Mouse (Mus musculus): ENCODE measurements around the gene Eif2a. TPM values are rescaled to one million over a fixed set of nuclear protein-coding genes. Genes with fewer than 3 reads are reported as not detected.

Eif2a gene
- total and polyA plus RNA-seq, 2 experiments from 2014 or later, result 29.1 to 50.9 TPM

GRCm38 (mm10) chr3:58511581-58511980, 14.0 kb upstream of the Eif2a start:
- Histone ChIP-seq H3K4me3 (ENCODE audit: low read depth, low read length) (no peak overlapping the region), H3K9ac (replicated peaks; ENCODE audit: low read length, poor library complexity, severe bottlenecking) (no peak overlapping the region), H3K4me2 (ENCODE audit: low read depth, low read length, poor library complexity, severe bottlenecking) (no peak overlapping the region), H3K9me3 (ENCODE audit: low read length) (no peaks in the 10 kb centered on the region), H3K27me3 (ENCODE audit: insufficient read depth, low read length) (no peaks in the 10 kb centered on the region), H3K27ac (ENCODE audit: low read depth, low read length) (no peak overlapping the region), H3K36me3 (ENCODE audit: insufficient read depth, low read length) (no peaks in the 10 kb centered on the region), H3K4me1 (ENCODE audit: insufficient read depth, low read length) (no peaks in the 10 kb centered on the region)
- no peak for ATAC-seq (ENCODE audit: low FRiP score)
- TF ChIP-seq CTCF (IDR thresholded peaks at IDR 0.05), result peak; percentile 28; the same call in 1 of the 2 replicates
- DNase-seq (ENCODE audit: low spot score), result no peak

GRCm38 (mm10) chr3:58512740-58513139, 12.9 kb upstream of the Eif2a start:
- Histone ChIP-seq H3K4me1 (ENCODE audit: insufficient read depth, low read length) (no peaks in the 10 kb centered on the region), H3K27ac (ENCODE audit: low read depth, low read length) (no peak overlapping the region), H3K27me3 (ENCODE audit: insufficient read depth, low read length) (no peaks in the 10 kb centered on the region), H3K9me3 (ENCODE audit: low read length) (no peaks in the 10 kb centered on the region), H3K9ac (replicated peaks; ENCODE audit: low read length, poor library complexity, severe bottlenecking) (no peak overlapping the region), H3K4me2 (ENCODE audit: low read depth, low read length, poor library complexity, severe bottlenecking) (no peak overlapping the region), H3K36me3 (ENCODE audit: insufficient read depth, low read length) (no peaks in the 10 kb centered on the region), H3K4me3 (ENCODE audit: low read depth, low read length) (no peak overlapping the region)
- ATAC-seq (ENCODE audit: low FRiP score), result no peak
- WGBS, result 86% methylated on average over 3 of the region's 3 CpGs
- no peak for TF ChIP-seq CTCF (IDR thresholded peaks at IDR 0.05)
- DNase-seq (ENCODE audit: low spot score), result no peak

- Histone ChIP-seq H3K36me3 (ENCODE audit: insufficient read depth, low read length) (no peaks in the 10 kb centered on the region), H3K4me3 (ENCODE audit: low read depth, low read length) (no peak overlapping the region), H3K4me1 (ENCODE audit: insufficient read depth, low read length) (no peaks in the 10 kb centered on the region), H3K9me3 (ENCODE audit: low read length) (no peaks in the 10 kb centered on the region), H3K27me3 (ENCODE audit: insufficient read depth, low read length) (no peaks in the 10 kb centered on the region), H3K4me2 (ENCODE audit: low read depth, low read length, poor library complexity, severe bottlenecking) (no peak overlapping the region), H3K27ac (ENCODE audit: low read depth, low read length) (no peak overlapping the region), H3K9ac (replicated peaks; ENCODE audit: low read length, poor library complexity, severe bottlenecking) (no peak overlapping the region)
- 85% methylated on average over 4 of the region's 4 CpGs for WGBS
- TF ChIP-seq CTCF (IDR thresholded peaks at IDR 0.05), result no peak
- DNase-seq (ENCODE audit: low spot score) (no peak), ATAC-seq (ENCODE audit: low FRiP score) (no peak)
Observed at GRCm38 (mm10) chr3:58513483-58513882, 12.1 kb upstream of the Eif2a start.

- no peaks in the 10 kb centered on the region for H3K27me3 ChIP-seq (ENCODE audit: insufficient read depth, low read length)
- H3K9ac ChIP-seq (replicated peaks; ENCODE audit: low read length, poor library complexity, severe bottlenecking), result no peak overlapping the region
- WGBS, result 82% methylated on average over 1 of the region's 1 CpGs
- DNase-seq (ENCODE audit: low spot score) (no peak), ATAC-seq (ENCODE audit: low FRiP score) (no peak)
- no peak for TF ChIP-seq CTCF (IDR thresholded peaks at IDR 0.05)
- H3K4me3 ChIP-seq (ENCODE audit: low read depth, low read length), result no peak overlapping the region
- H3K4me1 ChIP-seq (ENCODE audit: insufficient read depth, low read length), result no peaks in the 10 kb centered on the region
- no peak overlapping the region for H3K27ac ChIP-seq (ENCODE audit: low read depth, low read length)
- H3K9me3 ChIP-seq (ENCODE audit: low read length), result no peaks in the 10 kb centered on the region
- H3K36me3 ChIP-seq (ENCODE audit: insufficient read depth, low read length), result no peaks in the 10 kb centered on the region
- H3K4me2 ChIP-seq (ENCODE audit: low read depth, low read length, poor library complexity, severe bottlenecking), result no peak overlapping the region
Observed at GRCm38 (mm10) chr3:58515947-58516601, 9.5 kb upstream of the Eif2a start.

- H3K4me2 ChIP-seq (ENCODE audit: low read depth, low read length, poor library complexity, severe bottlenecking), result no peak overlapping the region
- H3K9ac ChIP-seq (replicated peaks; ENCODE audit: low read length, poor library complexity, severe bottlenecking), result no peak overlapping the region
- H3K4me1 ChIP-seq (ENCODE audit: insufficient read depth, low read length), result no peaks in the 10 kb centered on the region
- no peaks in the 10 kb centered on the region for H3K9me3 ChIP-seq (ENCODE audit: low read length)
- no peaks in the 10 kb centered on the region for H3K27me3 ChIP-seq (ENCODE audit: insufficient read depth, low read length)
- 84% methylated on average over 7 of the region's 7 CpGs for WGBS
- no peak for DNase-seq (ENCODE audit: low spot score)
- no peaks in the 10 kb centered on the region for H3K36me3 ChIP-seq (ENCODE audit: insufficient read depth, low read length)
- no peak for ATAC-seq (ENCODE audit: low FRiP score)
- no peak for TF ChIP-seq CTCF (IDR thresholded peaks at IDR 0.05)
- no peak overlapping the region for H3K27ac ChIP-seq (ENCODE audit: low read depth, low read length)
- H3K4me3 ChIP-seq (ENCODE audit: low read depth, low read length), result no peak overlapping the region
Observed at GRCm38 (mm10) chr3:58516602-58516976, 9.0 kb upstream of the Eif2a start.

GRCm38 (mm10) chr3:58517258-58517657, 8.4 kb upstream of the Eif2a start:
- Histone ChIP-seq H3K9ac (replicated peaks; ENCODE audit: low read length, poor library complexity, severe bottlenecking) (no peak overlapping the region), H3K27me3 (ENCODE audit: insufficient read depth, low read length) (no peaks in the 10 kb centered on the region), H3K4me2 (ENCODE audit: low read depth, low read length, poor library complexity, severe bottlenecking) (no peak overlapping the region), H3K9me3 (ENCODE audit: low read length) (no peaks in the 10 kb centered on the region), H3K36me3 (ENCODE audit: insufficient read depth, low read length) (peaks cover under 1% of the 10 kb centered on the region; the same call in 1 of the 2 replicates), H3K4me3 (ENCODE audit: low read depth, low read length) (no peak overlapping the region), H3K27ac (ENCODE audit: low read depth, low read length) (no peak overlapping the region), H3K4me1 (ENCODE audit: insufficient read depth, low read length) (no peaks in the 10 kb centered on the region)
- ATAC-seq (ENCODE audit: low FRiP score), result no peak
- WGBS, result 77% methylated on average over 5 of the region's 5 CpGs
- DNase-seq (ENCODE audit: low spot score), result no peak
- TF ChIP-seq CTCF (IDR thresholded peaks at IDR 0.05), result no peak
